Mouse (Mus musculus) embryonic fibroblast, embryonic 13.5 days (primary cell): Measurements from ENCODE around the gene Tmco2.

Source experiments
- CTCF ChIP-seq: IDR thresholded peaks from 2 replicates; pipeline ENCODE4 v1.5.1; 2011; ENCODE audit warnings: mild to moderate bottlenecking, control low read depth, low read length, moderate library complexity, borderline replicate concordance; ENCODE audit not compliant: insufficient read depth
- POLR2A ChIP-seq: IDR thresholded peaks from 2 replicates; pipeline ENCODE4 v1.6.1; 2011; ENCODE audit warnings: low read depth, mild to moderate bottlenecking, control low read depth, low read length, moderate library complexity

DNA sequence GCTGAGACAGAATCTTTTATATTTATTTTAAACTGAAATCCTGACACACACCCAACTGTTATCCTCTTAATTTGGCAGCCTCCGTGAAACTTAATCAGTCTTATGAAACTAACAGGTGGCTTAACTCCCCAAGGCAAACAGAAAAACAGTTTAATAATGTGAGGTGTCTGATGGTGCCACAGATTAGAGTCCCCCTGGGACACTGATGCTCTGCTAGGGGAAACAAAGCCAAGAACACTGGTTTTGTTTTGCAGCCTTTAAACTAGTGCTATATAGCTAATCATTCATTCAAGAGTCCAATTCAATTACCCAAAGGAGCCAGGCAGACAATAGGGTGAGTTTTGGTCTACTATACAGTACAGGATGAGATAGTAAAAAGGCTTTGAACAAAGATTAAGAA, 28.6 kb downstream of the Tmco2 start:
- TF ChIP-seq CTCF (no peak), POLR2A (no peak)
